In the genomic region with DNA sequence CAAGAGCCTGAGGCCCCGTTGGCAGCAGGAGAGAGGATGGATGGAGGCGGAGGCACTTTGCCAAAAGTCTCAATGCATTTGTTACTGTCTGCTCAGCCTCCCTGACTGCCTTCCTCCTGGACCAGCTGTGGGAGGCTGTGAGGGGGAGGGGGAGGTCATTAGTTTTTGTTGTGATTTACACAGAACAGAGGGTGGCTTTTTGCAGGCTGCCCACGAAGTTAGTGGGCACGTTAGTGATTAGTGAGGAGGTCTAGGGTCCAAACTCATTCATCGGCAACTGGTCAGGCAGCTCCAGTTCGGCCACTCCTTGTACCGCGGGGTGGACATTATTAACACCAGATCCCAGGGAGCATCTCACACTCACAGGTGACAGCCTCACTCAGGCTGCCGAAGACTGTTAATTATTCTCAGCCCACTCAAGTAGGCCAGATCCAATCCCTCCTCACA, we compare ENCODE assay signal across 14 mouse cellular contexts. TPM values are rescaled to one million over a fixed set of nuclear protein-coding genes. Genes with fewer than 3 reads are reported as not detected.
DNase-seq lines count a peak whose midpoint lies in the region; ATAC-seq and TF ChIP-seq lines count a peak whose summit lies in the region.
"Had no signal": no experiment of that assay in that cellular context is flagged by ENCODE, and none has a peak within 500 bp of the region (broad histone marks: within the 10 kb centered on the region; RNA-seq: fewer than 3 reads in every experiment).

No protein-coding gene starts in this region.

- H3K4me2 ChIP-seq in forebrain, postnatal 0 days (ENCODE audit: low read depth), result no peak overlapping the region
- no peak overlapping the region for H3K4me2 ChIP-seq in forebrain, embryonic 15.5 days (replicated peaks)
- H3K4me2 ChIP-seq in neural tube, embryonic 13.5 days, result no peak overlapping the region
- H3K4me2 ChIP-seq in neural tube, embryonic 14.5 days (ENCODE audit: low read depth, low read length), result no peak overlapping the region
- H3K4me2 ChIP-seq: neural tube, embryonic 12.5 days had no signal

- H3K9me3 ChIP-seq in forebrain, postnatal 0 days (ENCODE audit: low read length), result no peaks in the 10 kb centered on the region
- H3K9me3 ChIP-seq in forebrain, embryonic 15.5 days, result no peaks in the 10 kb centered on the region
- H3K9me3 ChIP-seq in neural tube, embryonic 13.5 days, result no peaks in the 10 kb centered on the region
- H3K9me3 ChIP-seq in neural tube, embryonic 14.5 days (ENCODE audit: control insufficient read depth, low read length), result no peaks in the 10 kb centered on the region
- H3K9me3 ChIP-seq: neural tube, embryonic 12.5 days had no signal

- peak; percentile 33 for DNase-seq in forebrain, postnatal 0 days
- DNase-seq in neural tube, embryonic 10.5 days (ENCODE audit: extremely low spot score, low spot score), result no peak
- peak; percentile 20 for DNase-seq in kidney, adult 11 months
- DNase-seq in ovary, postnatal 14 days (ENCODE audit: low spot score), result no peak
- no peak for DNase-seq in T-cell, adult 2 months (ENCODE audit: low spot score)
- DNase-seq: gastrocnemius, postnatal 36 days had no signal

- no peak overlapping the region for H3K4me3 ChIP-seq in forebrain, postnatal 0 days (ENCODE audit: low read depth, low read length)
- no peak overlapping the region for H3K4me3 ChIP-seq in forebrain, embryonic 15.5 days
- H3K4me3 ChIP-seq in neural tube, embryonic 13.5 days, result no peak overlapping the region
- no peak overlapping the region for H3K4me3 ChIP-seq in neural tube, embryonic 14.5 days (ENCODE audit: low read depth, low read length)
- H3K4me3 ChIP-seq: neural tube, embryonic 12.5 days had no signal

- no peaks in the 10 kb centered on the region for H3K36me3 ChIP-seq in forebrain, postnatal 0 days (ENCODE audit: insufficient read depth)
- H3K36me3 ChIP-seq in forebrain, embryonic 15.5 days, result no peaks in the 10 kb centered on the region
- no peaks in the 10 kb centered on the region for H3K36me3 ChIP-seq in neural tube, embryonic 13.5 days
- no peaks in the 10 kb centered on the region for H3K36me3 ChIP-seq in neural tube, embryonic 14.5 days (ENCODE audit: control insufficient read depth, insufficient read depth, low read length)
- H3K36me3 ChIP-seq: neural tube, embryonic 12.5 days had no signal

- no peaks in the 10 kb centered on the region for H3K4me1 ChIP-seq in forebrain, postnatal 0 days (ENCODE audit: insufficient read depth)
- peaks cover 4% of the 10 kb centered on the region for H3K4me1 ChIP-seq in forebrain, embryonic 15.5 days
- H3K4me1 ChIP-seq in neural tube, embryonic 13.5 days (replicated peaks), result peaks cover 10% of the 10 kb centered on the region
- H3K4me1 ChIP-seq in neural tube, embryonic 14.5 days (ENCODE audit: control insufficient read depth, insufficient read depth, low read length), result no peaks in the 10 kb centered on the region

- TF ChIP-seq CTCF in forebrain, postnatal 0 days (IDR thresholded peaks at IDR 0.05; ENCODE audit: low read depth), result no peak

- WGBS in forebrain, postnatal 0 days, result 41% methylated on average over 9 of the region's 9 CpGs
- 44% methylated on average over 9 of the region's 9 CpGs for WGBS in forebrain, embryonic 15.5 days
- WGBS in neural tube, embryonic 13.5 days, result 47% methylated on average over 9 of the region's 9 CpGs
- WGBS in neural tube, embryonic 14.5 days, result 43% methylated on average over 9 of the region's 9 CpGs

- no peak overlapping the region for H3K27ac ChIP-seq in forebrain, postnatal 0 days (ENCODE audit: low read depth, low read length)
- no peak overlapping the region for H3K27ac ChIP-seq in forebrain, embryonic 15.5 days (replicated peaks)
- H3K27ac ChIP-seq in neural tube, embryonic 13.5 days (replicated peaks), result 0 out of 2 replicates have a peak overlapping the region, but pooled peaks have one; percentile 13
- H3K27ac ChIP-seq in neural tube, embryonic 14.5 days (ENCODE audit: low read depth, low read length), result no peak overlapping the region
- H3K27ac ChIP-seq: neural tube, embryonic 12.5 days had no signal

- no peaks in the 10 kb centered on the region for H3K27me3 ChIP-seq in forebrain, postnatal 0 days (ENCODE audit: insufficient read depth, low read length)
- no peaks in the 10 kb centered on the region for H3K27me3 ChIP-seq in forebrain, embryonic 15.5 days
- H3K27me3 ChIP-seq in neural tube, embryonic 13.5 days, result no peaks in the 10 kb centered on the region
- H3K27me3 ChIP-seq in neural tube, embryonic 14.5 days (ENCODE audit: control insufficient read depth, insufficient read depth, low read length), result no peaks in the 10 kb centered on the region
- H3K27me3 ChIP-seq: neural tube, embryonic 12.5 days had no signal

- no peak overlapping the region for H3K9ac ChIP-seq in forebrain, postnatal 0 days
- H3K9ac ChIP-seq in forebrain, embryonic 15.5 days (replicated peaks), result no peak overlapping the region
- no peak overlapping the region for H3K9ac ChIP-seq in neural tube, embryonic 13.5 days
- H3K9ac ChIP-seq in neural tube, embryonic 14.5 days (replicated peaks; ENCODE audit: low read depth, low read length), result no peak overlapping the region
- H3K9ac ChIP-seq: neural tube, embryonic 12.5 days had no signal

- peak; percentile 36; the same call in 1 of the 2 replicates for ATAC-seq in forebrain, postnatal 0 days
- ATAC-seq in forebrain, embryonic 15.5 days (replicated peaks), result no peak
- ATAC-seq in neural tube, embryonic 13.5 days (ENCODE audit: low read depth), result peak; percentile 80; the same call in 1 of the 2 replicates
- ATAC-seq in neural tube, embryonic 14.5 days (ENCODE audit: low read depth), result peak; percentile 73; the same call in 1 of the 2 replicates
- ATAC-seq: activated CD4-positive, CD25-positive, alpha-beta regulatory T cell, adult 4 months had no signal

RNA-seq across cellular contexts. Expression of gene Slc22a2, which starts 4.9 kb away (rescaled TPM):
- total RNA-seq in forebrain, postnatal 0 days (2014; rRNA removed), result 0.92 and 2.8 TPM in 2 replicates
- polyA plus RNA-seq in forebrain, postnatal 0 days (2015; fragmentation: Nextera tagmentation; extraction: Ambion mirVana), result 1.7 TPM in 2 replicates
- polyA plus RNA-seq in forebrain, embryonic 15.5 days (2015; fragmentation: Nextera tagmentation; extraction: Ambion mirVana), result 0.50 and 1.0 TPM in 2 replicates
- 0.18 and 0.31 TPM in 2 replicates for polyA plus RNA-seq in neural tube, embryonic 13.5 days (2015; fragmentation: Nextera tagmentation; extraction: Ambion mirVana)
- polyA plus RNA-seq in neural tube, embryonic 14.5 days (2014; fragmentation: Nextera tagmentation; extraction: Ambion mirVana), result 0.58 TPM in 1 of 2 replicates, not detected in the other
- total RNA-seq: CH12.LX; gastrocnemius, postnatal 36 days; megakaryocyte, adult 5-6 weeks had no signal
- polyA plus RNA-seq: testis, adult 2 months had no signal

Comparison
In these comparisons a context has a peak if more than half of its experiments do, and no peak if none do; other contexts are left out.
1. DNase-seq: peak in forebrain, postnatal 0 days (single experiment) and kidney, adult 11 months (single experiment); none in neural tube, embryonic 10.5 days (single experiment), ovary, postnatal 14 days (single experiment) and T-cell, adult 2 months (single experiment).